Mouse (Mus musculus) bone marrow, adult 2 months (tissue): ENCODE data around the gene Hsd17b13.

ENCODE experiments used
- CTCF ChIP-seq: fragments of 200-500 bp; IDR thresholded peaks from 2 replicates; pipeline ENCODE4 v1.5.1; 2011; ENCODE audit warnings: low read length, control low read depth; ENCODE audit not compliant: control insufficient read depth, insufficient read depth
- POLR2A ChIP-seq: fragments of 200-500 bp; IDR thresholded peaks from 2 replicates; pipeline ENCODE4 v1.6.1; 2011; ENCODE audit warnings: low read depth, mild to moderate bottlenecking, control low read depth, low read length, borderline replicate concordance; ENCODE audit not compliant: control insufficient read depth

DNA sequence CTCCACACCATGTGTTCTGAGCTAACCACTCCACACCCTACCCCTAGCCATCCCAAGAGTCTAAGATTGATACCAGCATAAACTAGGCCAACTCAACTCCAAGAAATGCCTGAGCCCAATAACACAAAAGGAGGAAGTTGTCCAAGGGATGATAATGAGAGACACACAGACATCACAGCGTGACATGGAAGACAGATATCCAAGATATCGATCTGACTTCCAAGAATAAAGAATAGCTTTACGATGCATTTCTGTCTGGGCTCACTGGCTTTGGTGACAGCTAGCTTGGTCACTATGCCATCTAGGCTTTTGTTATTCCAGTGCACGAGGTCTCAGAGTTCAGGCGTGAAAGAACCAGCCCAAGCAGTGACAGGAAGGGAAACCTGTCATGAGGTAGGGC is 6.2 kb downstream of the Hsd17b13 start:
- TF ChIP-seq CTCF (no peak), POLR2A (no peak)
